Mouse (Mus musculus): ENCODE results near the gene Snrnp70. TPM values are rescaled to one million over a fixed set of nuclear protein-coding genes. Genes with fewer than 3 reads are reported as not detected.

Snrnp70 gene
- polyA plus RNA-seq, 1 experiment = 79.6 TPM

DNA sequence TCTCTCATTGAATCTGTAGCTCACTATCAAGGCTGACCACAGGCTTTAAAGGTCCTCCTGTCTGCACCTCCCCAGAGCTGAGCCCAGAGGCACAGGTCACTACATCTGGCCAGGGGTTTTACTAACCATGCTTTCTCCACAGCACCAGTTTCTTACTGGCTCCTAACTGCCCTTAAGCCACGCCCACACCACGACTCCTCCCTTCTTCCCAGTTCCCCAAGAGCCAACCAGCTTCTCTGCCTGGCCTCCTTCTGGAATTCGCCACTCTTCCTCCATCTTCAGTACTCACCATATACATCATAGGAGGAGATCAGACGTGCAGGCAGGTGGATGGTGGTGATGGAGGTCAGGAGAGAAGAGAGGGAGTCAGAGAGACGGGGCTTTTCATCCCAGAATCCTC, 42.5 kb downstream of the Snrnp70 start:
- peaks cover 7% of the 10 kb centered on the region for H3K4me1 ChIP-seq (ENCODE audit: control insufficient read depth)
- TF ChIP-seq GATA1 (IDR thresholded peaks at IDR 0.05; ENCODE audit: low read length) (no peak), TAL1 (IDR thresholded peaks at IDR 0.05; ENCODE audit: low read length) (no peak)
- H3K27me3 ChIP-seq (ENCODE audit: control insufficient read depth) = peaks cover 39% of the 10 kb centered on the region

DNA sequence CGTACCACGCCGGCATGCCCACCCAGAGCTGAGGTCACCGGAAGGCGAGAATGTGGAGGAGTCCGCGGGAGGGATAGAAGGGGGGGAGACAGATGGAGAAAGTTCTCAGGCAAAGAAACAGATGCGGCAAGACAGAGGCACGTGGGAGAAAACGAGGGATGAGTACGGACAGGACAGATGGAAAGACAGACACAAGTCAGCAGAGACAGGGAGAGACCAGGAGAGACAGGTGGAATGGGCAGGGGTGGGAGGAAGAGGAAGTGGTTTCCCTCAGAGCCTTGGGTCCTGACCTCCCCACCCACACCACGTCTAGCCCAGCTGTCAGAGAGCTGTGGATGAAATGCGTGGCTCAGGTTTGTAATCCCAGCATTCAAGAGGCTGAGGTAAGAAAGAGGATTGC, 48.6 kb downstream of the Snrnp70 start:
- Histone ChIP-seq H3K27me3 (ENCODE audit: control insufficient read depth) (peaks cover 36% of the 10 kb centered on the region), H3K4me1 (ENCODE audit: control insufficient read depth) (peaks cover 10% of the 10 kb centered on the region), H3K9me3 (ENCODE audit: control insufficient read depth, low read length) (no peaks in the 10 kb centered on the region), H3K4me3 (replicated peaks) (no peak overlapping the region), H3K36me3 (ENCODE audit: control insufficient read depth) (no peaks in the 10 kb centered on the region)
- TF ChIP-seq GATA1 (IDR thresholded peaks at IDR 0.05; ENCODE audit: low read length) (no peak), TAL1 (IDR thresholded peaks at IDR 0.05; ENCODE audit: low read length) (no peak)

More for the DNA sequence above, 42.5 kb downstream of the Snrnp70 start:
- Histone ChIP-seq H3K9me3 (ENCODE audit: control insufficient read depth, low read length) (no peaks in the 10 kb centered on the region), H3K4me3 (replicated peaks) (no peak overlapping the region), H3K36me3 (ENCODE audit: control insufficient read depth) (no peaks in the 10 kb centered on the region)

DNA sequence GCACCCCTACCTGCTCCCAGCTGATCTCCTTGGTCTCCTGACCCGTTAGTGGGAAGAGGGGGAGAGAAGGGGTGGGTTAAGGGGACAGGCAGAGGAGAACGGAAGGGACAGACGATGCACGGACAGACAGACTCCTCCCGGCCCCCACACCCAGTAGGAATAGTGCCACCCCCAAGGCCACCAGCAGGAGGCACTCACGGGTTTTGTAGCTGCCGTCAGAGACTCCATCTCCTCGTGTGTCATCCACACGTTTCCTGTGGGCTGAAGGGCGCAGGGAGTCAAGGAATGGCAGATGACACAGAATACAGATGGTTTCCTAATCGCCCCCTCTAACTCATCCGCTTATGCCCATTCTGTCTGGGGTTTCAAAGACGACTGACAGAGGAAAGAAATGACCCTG, 52.0 kb downstream of the Snrnp70 start:
- peaks cover 44% of the 10 kb centered on the region for H3K27me3 ChIP-seq (ENCODE audit: control insufficient read depth)
- H3K4me1 ChIP-seq (ENCODE audit: control insufficient read depth) = peaks cover 44% of the 10 kb centered on the region
- no peaks in the 10 kb centered on the region for H3K36me3 ChIP-seq (ENCODE audit: control insufficient read depth)
- no peaks in the 10 kb centered on the region for H3K9me3 ChIP-seq (ENCODE audit: control insufficient read depth, low read length)
- no peak overlapping the region for H3K4me3 ChIP-seq (replicated peaks)
- TF ChIP-seq TAL1 (IDR thresholded peaks at IDR 0.05; ENCODE audit: low read length) = no peak
- TF ChIP-seq GATA1 (IDR thresholded peaks at IDR 0.05; ENCODE audit: low read length) = no peak

GRCm38 (mm10) chr7:45342081-45342480, 53.5 kb downstream of the Snrnp70 start:
- H3K9me3 ChIP-seq (ENCODE audit: control insufficient read depth, low read length) = no peaks in the 10 kb centered on the region
- H3K27me3 ChIP-seq (ENCODE audit: control insufficient read depth) = peaks cover 52% of the 10 kb centered on the region
- no peaks in the 10 kb centered on the region for H3K36me3 ChIP-seq (ENCODE audit: control insufficient read depth)
- TF ChIP-seq TAL1 (IDR thresholded peaks at IDR 0.05; ENCODE audit: low read length) (no peak), GATA1 (IDR thresholded peaks at IDR 0.05; ENCODE audit: low read length) (no peak)
- no peak overlapping the region for H3K4me3 ChIP-seq (replicated peaks)
- H3K4me1 ChIP-seq (ENCODE audit: control insufficient read depth) = peaks cover 53% of the 10 kb centered on the region

GRCm38 (mm10) chr7:45341303-45341702, 54.2 kb downstream of the Snrnp70 start:
- Histone ChIP-seq H3K27me3 (ENCODE audit: control insufficient read depth) (peaks cover 54% of the 10 kb centered on the region), H3K4me3 (replicated peaks) (peak overlapping the region; percentile 65), H3K4me1 (ENCODE audit: control insufficient read depth) (peaks cover 53% of the 10 kb centered on the region), H3K9me3 (ENCODE audit: control insufficient read depth, low read length) (no peaks in the 10 kb centered on the region), H3K36me3 (ENCODE audit: control insufficient read depth) (no peaks in the 10 kb centered on the region)
- TF ChIP-seq GATA1 (IDR thresholded peaks at IDR 0.05; ENCODE audit: low read length) (no peak), TAL1 (IDR thresholded peaks at IDR 0.05; ENCODE audit: low read length) (no peak)

DNA sequence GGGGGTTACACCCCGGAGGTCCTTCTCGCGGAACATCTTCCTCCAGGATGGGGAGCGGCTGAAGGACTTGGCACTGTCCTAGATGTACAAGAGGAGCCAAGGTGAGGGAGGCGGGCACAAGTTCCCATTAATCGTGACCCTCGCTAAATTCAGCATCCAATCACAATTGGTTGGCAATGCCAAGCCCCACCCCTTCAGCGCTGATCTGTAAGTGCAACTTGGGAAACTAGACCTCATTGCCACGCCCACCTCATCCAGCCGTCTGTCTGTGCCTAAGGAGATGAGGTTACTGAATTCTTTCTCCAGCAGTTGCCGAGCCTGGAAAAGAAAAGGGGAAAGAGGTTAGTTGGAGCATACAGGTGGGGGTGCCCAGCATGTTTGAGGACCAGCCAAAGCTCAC, 54.9 kb downstream of the Snrnp70 start:
- TF ChIP-seq GATA1 (IDR thresholded peaks at IDR 0.05; ENCODE audit: low read length) = no peak
- TF ChIP-seq TAL1 (IDR thresholded peaks at IDR 0.05; ENCODE audit: low read length) = no peak
- peak overlapping the region; percentile 65 for H3K4me3 ChIP-seq (replicated peaks)
- peaks cover 57% of the 10 kb centered on the region for H3K27me3 ChIP-seq (ENCODE audit: control insufficient read depth)

GRCm38 (mm10) chr7:45340066-45340442, 55.5 kb downstream of the Snrnp70 start:
- Histone ChIP-seq H3K36me3 (ENCODE audit: control insufficient read depth) (no peaks in the 10 kb centered on the region), H3K27me3 (ENCODE audit: control insufficient read depth) (peaks cover 63% of the 10 kb centered on the region), H3K4me3 (replicated peaks) (peak overlapping the region; percentile 65), H3K9me3 (ENCODE audit: control insufficient read depth, low read length) (no peaks in the 10 kb centered on the region), H3K4me1 (ENCODE audit: control insufficient read depth) (peaks cover 53% of the 10 kb centered on the region)
- TF ChIP-seq GATA1 (IDR thresholded peaks at IDR 0.05; ENCODE audit: low read length) = no peak
- no peak for TF ChIP-seq TAL1 (IDR thresholded peaks at IDR 0.05; ENCODE audit: low read length)

More for the DNA sequence above, 54.9 kb downstream of the Snrnp70 start:
- H3K4me1 ChIP-seq (ENCODE audit: control insufficient read depth) = peaks cover 53% of the 10 kb centered on the region
- H3K36me3 ChIP-seq (ENCODE audit: control insufficient read depth) = no peaks in the 10 kb centered on the region
- no peaks in the 10 kb centered on the region for H3K9me3 ChIP-seq (ENCODE audit: control insufficient read depth, low read length)

- TF ChIP-seq GATA1 (IDR thresholded peaks at IDR 0.05; ENCODE audit: low read length) = no peak
- TF ChIP-seq TAL1 (IDR thresholded peaks at IDR 0.05; ENCODE audit: low read length) = no peak
- Histone ChIP-seq H3K27me3 (ENCODE audit: control insufficient read depth) (peaks cover 67% of the 10 kb centered on the region), H3K9me3 (ENCODE audit: control insufficient read depth, low read length) (no peaks in the 10 kb centered on the region), H3K4me3 (replicated peaks) (peak overlapping the region; percentile 65), H3K4me1 (ENCODE audit: control insufficient read depth) (peaks cover 53% of the 10 kb centered on the region), H3K36me3 (ENCODE audit: control insufficient read depth) (no peaks in the 10 kb centered on the region)
Observed at GRCm38 (mm10) chr7:45339410-45340065, 56.0 kb downstream of the Snrnp70 start.

DNA sequence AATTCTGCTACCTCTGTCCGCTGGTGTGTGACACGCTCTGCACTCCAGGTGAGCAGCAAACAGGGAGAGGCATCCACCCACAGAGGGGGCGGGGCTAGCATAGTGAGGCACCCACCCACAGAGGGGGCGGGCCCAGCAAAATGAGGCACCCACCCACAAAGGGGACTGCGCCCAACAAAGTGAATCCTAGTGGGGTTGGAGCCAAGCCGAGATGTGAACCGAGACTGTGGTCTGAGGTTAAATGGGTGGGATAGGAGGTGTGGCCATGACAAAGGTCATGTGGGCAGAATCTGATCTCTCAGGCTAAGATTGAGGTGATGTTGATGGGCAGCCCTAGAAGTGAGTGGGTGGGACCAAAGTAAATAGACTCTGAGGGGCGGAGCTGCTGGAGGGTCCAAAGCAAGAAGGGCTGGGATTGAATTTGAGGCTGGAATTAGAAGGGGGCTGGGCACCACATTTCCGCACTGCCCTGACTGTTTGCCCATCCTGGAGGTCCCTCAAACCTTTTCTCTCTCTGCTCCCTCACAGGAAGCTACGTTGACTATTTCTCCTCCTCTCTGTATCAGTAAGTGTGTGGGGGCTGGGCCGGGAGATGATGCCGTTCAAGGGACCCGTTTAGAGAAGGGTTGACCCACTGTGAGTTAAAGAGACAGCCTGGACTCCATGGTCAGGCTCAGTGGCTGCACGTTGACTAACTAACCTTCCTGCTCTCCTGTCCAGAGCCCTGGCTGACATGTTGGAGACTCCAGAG, 57.2 kb downstream of the Snrnp70 start:
- Histone ChIP-seq H3K27me3 (ENCODE audit: control insufficient read depth) (peaks cover 75% of the 10 kb centered on the region), H3K4me1 (ENCODE audit: control insufficient read depth) (peaks cover 54% of the 10 kb centered on the region), H3K4me3 (replicated peaks) (no peak overlapping the region)

More for the DNA sequence above, 57.2 kb downstream of the Snrnp70 start:
- Histone ChIP-seq H3K36me3 (ENCODE audit: control insufficient read depth) (no peaks in the 10 kb centered on the region), H3K9me3 (ENCODE audit: control insufficient read depth, low read length) (no peaks in the 10 kb centered on the region)
- TF ChIP-seq GATA1 (IDR thresholded peaks at IDR 0.05; ENCODE audit: low read length) = no peak
- TF ChIP-seq TAL1 (IDR thresholded peaks at IDR 0.05; ENCODE audit: low read length) = no peak

Data from erythroblast, embryonic 14.5 days (primary cell).